Mouse (Mus musculus): ENCODE data around the gene Fam240a. TPM values are rescaled to one million over a fixed set of nuclear protein-coding genes. Genes with fewer than 3 reads are reported as not detected.

The Fam240a gene
- total and polyA plus RNA-seq, 2 experiments from 2014 or later, result 0.58 TPM; not detected in 1

GRCm38 (mm10) chr9:110931573-110931972 is 14.9 kb upstream of the Fam240a start:
- 42% methylated on average over 6 of the region's 6 CpGs for WGBS
- no peaks in the 10 kb centered on the region; the same call in 1 of the 2 replicates for H3K4me1 ChIP-seq (ENCODE audit: insufficient read depth)
- DNase-seq (no peak), ATAC-seq (peak; percentile 27; the same call in 1 of the 2 replicates)
- no peak overlapping the region for H3K4me3 ChIP-seq (ENCODE audit: low read depth, low read length)
- H3K27me3 ChIP-seq (ENCODE audit: insufficient read depth, low read length), result no peaks in the 10 kb centered on the region
- TF ChIP-seq CTCF (IDR thresholded peaks at IDR 0.05; ENCODE audit: low read depth), result no peak
- H3K9me3 ChIP-seq (ENCODE audit: low read length), result no peaks in the 10 kb centered on the region
- H3K4me2 ChIP-seq (ENCODE audit: low read depth), result no peak overlapping the region
- H3K36me3 ChIP-seq (ENCODE audit: insufficient read depth), result no peaks in the 10 kb centered on the region
- no peak overlapping the region for H3K27ac ChIP-seq (ENCODE audit: low read depth, low read length)
- H3K9ac ChIP-seq, result no peak overlapping the region

- Histone ChIP-seq H3K9ac (no peak overlapping the region), H3K4me1 (ENCODE audit: insufficient read depth) (no peaks in the 10 kb centered on the region), H3K9me3 (ENCODE audit: low read length) (no peaks in the 10 kb centered on the region), H3K27me3 (ENCODE audit: insufficient read depth, low read length) (no peaks in the 10 kb centered on the region), H3K4me2 (ENCODE audit: low read depth) (no peak overlapping the region), H3K27ac (ENCODE audit: low read depth, low read length) (no peak overlapping the region), H3K4me3 (ENCODE audit: low read depth, low read length) (no peak overlapping the region), H3K36me3 (ENCODE audit: insufficient read depth) (no peaks in the 10 kb centered on the region)
- DNase-seq, result peak; percentile 79
- ATAC-seq, result no peak
- WGBS, result 20% methylated on average over 7 of the region's 7 CpGs
- peak; percentile 86 for TF ChIP-seq CTCF (IDR thresholded peaks at IDR 0.05; ENCODE audit: low read depth)
Observed at GRCm38 (mm10) chr9:110922759-110923158, 6.1 kb upstream of the Fam240a start.

- Histone ChIP-seq H3K4me3 (ENCODE audit: low read depth, low read length) (no peak overlapping the region), H3K27me3 (ENCODE audit: insufficient read depth, low read length) (no peaks in the 10 kb centered on the region), H3K27ac (ENCODE audit: low read depth, low read length) (no peak overlapping the region), H3K4me2 (ENCODE audit: low read depth) (no peak overlapping the region), H3K4me1 (ENCODE audit: insufficient read depth) (no peaks in the 10 kb centered on the region), H3K9ac (no peak overlapping the region), H3K9me3 (ENCODE audit: low read length) (no peaks in the 10 kb centered on the region), H3K36me3 (ENCODE audit: insufficient read depth) (no peaks in the 10 kb centered on the region)
- 61% methylated on average over 15 of the region's 15 CpGs for WGBS
- DNase-seq (no peak), ATAC-seq (no peak)
- TF ChIP-seq CTCF (IDR thresholded peaks at IDR 0.05; ENCODE audit: low read depth), result no peak
Observed at GRCm38 (mm10) chr9:110920665-110921419, 4.2 kb upstream of the Fam240a start.

DNA sequence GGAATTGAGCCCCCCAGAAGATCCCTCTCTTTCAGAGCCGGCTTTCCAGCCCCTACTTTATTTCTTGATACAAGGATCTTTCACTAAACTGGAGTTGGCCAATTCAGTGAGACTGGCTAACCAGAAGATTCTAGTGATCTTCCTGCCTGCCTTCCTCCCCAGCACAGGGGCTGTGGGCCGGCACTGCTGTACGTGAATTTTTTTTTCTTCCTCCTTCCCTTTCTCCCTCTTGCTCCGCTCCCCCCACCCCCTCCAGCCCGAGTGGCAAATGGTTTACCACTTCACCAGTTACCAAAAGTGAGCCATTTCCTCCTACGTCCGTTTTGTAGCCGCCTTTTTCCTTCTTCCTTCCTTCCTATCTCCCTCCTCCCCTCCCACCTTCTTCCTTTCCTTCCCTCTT is 1.2 kb downstream of the Fam240a start:
- Histone ChIP-seq H3K36me3 (ENCODE audit: insufficient read depth) (no peaks in the 10 kb centered on the region), H3K9ac (no peak overlapping the region), H3K4me3 (ENCODE audit: low read depth, low read length) (no peak overlapping the region), H3K4me2 (ENCODE audit: low read depth) (no peak overlapping the region), H3K27ac (ENCODE audit: low read depth, low read length) (no peak overlapping the region), H3K27me3 (ENCODE audit: insufficient read depth, low read length) (no peaks in the 10 kb centered on the region), H3K4me1 (ENCODE audit: insufficient read depth) (no peaks in the 10 kb centered on the region), H3K9me3 (ENCODE audit: low read length) (no peaks in the 10 kb centered on the region)
- ATAC-seq (no peak), DNase-seq (no peak)
- no peak for TF ChIP-seq CTCF (IDR thresholded peaks at IDR 0.05; ENCODE audit: low read depth)
- WGBS, result 75% methylated on average over 8 of the region's 8 CpGs

DNA sequence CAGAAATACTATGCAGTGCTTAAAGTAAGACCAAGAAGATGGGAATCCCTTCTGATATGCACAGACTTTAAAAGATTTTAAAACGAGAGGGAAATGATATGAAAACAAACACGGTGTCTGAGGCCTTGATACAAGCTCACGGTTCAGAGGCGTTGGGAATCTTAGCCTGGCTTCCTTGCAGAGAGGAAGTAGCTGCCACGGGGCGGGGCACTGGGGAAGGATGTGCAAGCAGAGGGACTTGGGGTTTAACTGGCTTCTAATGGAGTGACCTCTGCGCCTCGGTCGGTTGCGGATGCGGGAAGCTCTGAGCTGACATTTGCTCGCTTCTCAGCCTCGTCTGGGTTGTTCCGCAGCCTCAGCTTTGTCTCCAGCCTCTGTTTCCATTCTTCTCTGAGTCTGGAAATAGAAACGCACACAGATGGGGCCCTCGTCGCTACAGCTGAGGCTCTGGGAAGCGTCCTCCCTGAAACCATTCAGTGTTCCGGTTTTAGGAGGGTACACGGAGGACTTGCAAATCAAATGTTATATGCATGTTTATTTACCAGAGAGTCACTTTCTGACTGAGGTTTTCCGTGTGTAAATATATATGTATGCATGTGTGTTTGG is 1.9 kb downstream of the Fam240a start:
- no peaks in the 10 kb centered on the region for H3K4me1 ChIP-seq (ENCODE audit: insufficient read depth)
- H3K36me3 ChIP-seq (ENCODE audit: insufficient read depth), result no peaks in the 10 kb centered on the region
- no peaks in the 10 kb centered on the region for H3K9me3 ChIP-seq (ENCODE audit: low read length)
- ATAC-seq, result no peak
- no peaks in the 10 kb centered on the region for H3K27me3 ChIP-seq (ENCODE audit: insufficient read depth, low read length)
- H3K4me2 ChIP-seq (ENCODE audit: low read depth), result no peak overlapping the region
- WGBS, result 58% methylated on average over 21 of the region's 21 CpGs
- H3K27ac ChIP-seq (ENCODE audit: low read depth, low read length), result no peak overlapping the region
- no peak for DNase-seq
- TF ChIP-seq CTCF (IDR thresholded peaks at IDR 0.05; ENCODE audit: low read depth), result no peak
- no peak overlapping the region for H3K4me3 ChIP-seq (ENCODE audit: low read depth, low read length)
- H3K9ac ChIP-seq, result no peak overlapping the region

DNA sequence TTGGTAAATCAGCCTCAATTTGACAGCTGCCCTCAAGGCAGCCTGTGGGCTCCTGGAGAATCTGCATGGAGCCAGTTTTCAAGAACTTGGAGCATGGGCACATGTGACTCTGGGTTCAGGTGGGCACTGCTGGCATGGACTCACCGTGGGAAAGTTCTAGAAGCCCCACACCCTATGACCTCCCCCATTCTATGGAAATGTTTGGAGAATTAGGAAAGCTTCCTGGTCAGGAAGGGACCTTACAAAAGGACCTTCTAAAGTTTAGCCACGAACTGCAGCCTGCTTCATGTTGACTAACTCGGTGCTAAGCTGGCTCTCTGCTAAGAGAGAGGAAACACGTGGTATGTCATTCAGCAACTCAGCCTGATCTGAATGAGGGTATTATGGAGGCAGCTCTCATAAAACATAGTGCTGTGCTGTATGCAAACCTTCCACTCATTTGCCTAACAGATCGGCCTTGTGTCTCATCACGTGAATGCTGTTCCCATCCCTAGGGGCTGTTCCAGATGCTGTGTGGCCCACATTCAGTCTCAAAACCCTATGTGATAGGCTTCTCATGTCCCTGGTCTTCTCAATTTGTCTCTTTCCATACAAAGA is 7.2 kb downstream of the Fam240a start:
- H3K9me3 ChIP-seq (ENCODE audit: low read length), result no peaks in the 10 kb centered on the region
- ATAC-seq (no peak; the same call in 1 of the 2 replicates), DNase-seq (no peak)
- no peaks in the 10 kb centered on the region for H3K36me3 ChIP-seq (ENCODE audit: insufficient read depth)
- H3K9ac ChIP-seq, result no peak overlapping the region
- H3K4me2 ChIP-seq (ENCODE audit: low read depth), result no peak overlapping the region
- H3K27me3 ChIP-seq (ENCODE audit: insufficient read depth, low read length), result no peaks in the 10 kb centered on the region
- no peak overlapping the region for H3K4me3 ChIP-seq (ENCODE audit: low read depth, low read length)
- no peak overlapping the region for H3K27ac ChIP-seq (ENCODE audit: low read depth, low read length)
- no peak for TF ChIP-seq CTCF (IDR thresholded peaks at IDR 0.05; ENCODE audit: low read depth)
- no peaks in the 10 kb centered on the region for H3K4me1 ChIP-seq (ENCODE audit: insufficient read depth)
- WGBS, result 68% methylated on average over 6 of the region's 6 CpGs

DNA sequence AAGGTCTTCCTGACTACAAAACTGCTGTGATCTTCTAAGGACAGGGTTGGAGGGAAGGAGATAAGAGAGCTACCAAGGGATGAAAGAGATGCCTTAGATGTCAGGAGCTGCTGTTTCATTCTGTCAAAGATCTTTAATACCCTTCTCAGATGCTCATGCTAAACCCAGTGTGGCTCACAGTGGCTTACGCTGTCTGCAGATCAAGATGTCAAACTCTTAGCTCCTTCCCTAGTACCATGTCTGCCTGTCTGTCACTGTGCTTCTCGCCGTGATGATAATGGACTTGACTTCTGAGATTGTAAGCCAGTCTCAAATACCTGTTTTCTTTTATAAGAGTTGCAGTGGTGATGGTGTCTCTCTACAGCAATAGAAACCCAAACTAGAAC is 8.0 kb downstream of the Fam240a start:
- Histone ChIP-seq H3K9ac (no peak overlapping the region), H3K4me3 (ENCODE audit: low read depth, low read length) (no peak overlapping the region), H3K4me2 (ENCODE audit: low read depth) (no peak overlapping the region), H3K36me3 (ENCODE audit: insufficient read depth) (no peaks in the 10 kb centered on the region), H3K27ac (ENCODE audit: low read depth, low read length) (no peak overlapping the region), H3K27me3 (ENCODE audit: insufficient read depth, low read length) (no peaks in the 10 kb centered on the region), H3K9me3 (ENCODE audit: low read length) (no peaks in the 10 kb centered on the region), H3K4me1 (ENCODE audit: insufficient read depth) (no peaks in the 10 kb centered on the region)
- DNase-seq, result no peak
- no peak for TF ChIP-seq CTCF (IDR thresholded peaks at IDR 0.05; ENCODE audit: low read depth)
- 91% methylated on average over 3 of the region's 3 CpGs for WGBS
- ATAC-seq, result no peak

All from forebrain, postnatal 0 days (tissue).